Mouse (Mus musculus): ENCODE measurements around the gene Psmb3. TPM values are rescaled to one million over a fixed set of nuclear protein-coding genes. Genes with fewer than 3 reads are reported as not detected.

The Psmb3 gene
- polyA plus RNA-seq, 1 experiment from 2014 or later = 247 TPM

Small RNAs within 50 kb of the gene (microRNA-seq; reads per million reads assigned to microRNA genes)
- not detected for gene Gm24158
- not detected for gene Mir6927
- not detected for gene Mir8102

Other genes starting within 250 kb of the Psmb3 start
- gene 4933428G20Rik, start 203.1 kb upstream of the Psmb3 start, polyA plus RNA-seq (2015; fragmentation: Nextera tagmentation; extraction: Ambion mirVana) = 0.39 and 0.61 TPM in 2 replicates
- gene Srcin1, start 127.2 kb upstream of the Psmb3 start, polyA plus RNA-seq (2015; fragmentation: Nextera tagmentation; extraction: Ambion mirVana) = 0.02 TPM in 1 of 2 replicates, not detected in the other
- 0.39 and 0.40 TPM in 2 replicates for gene Epop, start 73.7 kb upstream of the Psmb3 start, polyA plus RNA-seq (2015; fragmentation: Nextera tagmentation; extraction: Ambion mirVana)
- 0.16 and 0.20 TPM in 2 replicates for gene Mllt6, start 40.0 kb upstream of the Psmb3 start, polyA plus RNA-seq (2015; fragmentation: Nextera tagmentation; extraction: Ambion mirVana)
- gene Cisd3, start 17.6 kb upstream of the Psmb3 start, polyA plus RNA-seq (2015; fragmentation: Nextera tagmentation; extraction: Ambion mirVana) = 11.4 and 12.3 TPM in 2 replicates
- gene Pcgf2, start 2.9 kb upstream of the Psmb3 start, polyA plus RNA-seq (2015; fragmentation: Nextera tagmentation; extraction: Ambion mirVana) = 1.4 and 2.7 TPM in 2 replicates
- gene Pip4k2b, start 41.3 kb downstream of the Psmb3 start, polyA plus RNA-seq (2015; fragmentation: Nextera tagmentation; extraction: Ambion mirVana) = 0.48 and 0.54 TPM in 2 replicates
- 5.4 and 5.8 TPM in 2 replicates for gene Cwc25, start 63.2 kb downstream of the Psmb3 start, polyA plus RNA-seq (2015; fragmentation: Nextera tagmentation; extraction: Ambion mirVana)
- gene 1700001P01Rik, start 72.5 kb downstream of the Psmb3 start, polyA plus RNA-seq (2015; fragmentation: Nextera tagmentation; extraction: Ambion mirVana) = not detected in 2 replicates
- 185 and 242 TPM in 2 replicates for gene Rpl23, start 79.0 kb downstream of the Psmb3 start, polyA plus RNA-seq (2015; fragmentation: Nextera tagmentation; extraction: Ambion mirVana)
- gene Lasp1, start 95.6 kb downstream of the Psmb3 start, polyA plus RNA-seq (2015; fragmentation: Nextera tagmentation; extraction: Ambion mirVana) = 31.4 and 36.7 TPM in 2 replicates
- 0.30 and 0.39 TPM in 2 replicates for gene B230217C12Rik, start 137.4 kb downstream of the Psmb3 start, polyA plus RNA-seq (2015; fragmentation: Nextera tagmentation; extraction: Ambion mirVana)
- gene Fbxo47, start 180.8 kb downstream of the Psmb3 start, polyA plus RNA-seq (2015; fragmentation: Nextera tagmentation; extraction: Ambion mirVana) = 0.40 and 0.44 TPM in 2 replicates